Mouse (Mus musculus) stomach, postnatal 0 days (tissue): ENCODE data around the gene Olfr1276.

ENCODE experiments used
- CTCF ChIP-seq: IDR thresholded peaks from 2 replicates; pipeline ENCODE4 v1.5.1; 2016; ENCODE audit warnings: antibody characterized with exemption, low read depth, mild to moderate bottlenecking, moderate library complexity
- EP300 ChIP-seq: optimal IDR thresholded peaks from 2 replicates; pipeline ENCODE3; 2016; ENCODE audit warnings: antibody characterized with exemption

DNA sequence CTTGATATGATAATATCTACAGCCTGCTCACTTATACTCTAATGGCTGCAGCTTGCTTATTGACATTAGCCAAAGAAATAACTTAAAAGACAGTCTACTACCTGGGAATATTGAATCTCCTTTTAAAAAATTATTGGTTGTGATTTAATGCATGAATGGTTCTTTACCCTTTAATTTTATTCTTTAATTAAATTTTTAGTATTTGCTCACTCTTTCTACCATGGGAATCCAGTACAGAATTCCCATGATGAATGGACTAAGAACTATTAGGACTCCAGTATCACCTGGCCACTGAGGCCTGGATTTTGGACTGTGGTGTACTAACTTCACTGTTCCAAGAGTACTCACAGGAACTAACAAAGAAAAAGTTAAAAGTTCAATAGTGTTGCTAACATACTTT lies at the start of gene Olfr1276:
- TF ChIP-seq CTCF (no peak), EP300 (no peak)
